Mouse (Mus musculus): Measurements from ENCODE around the gene Noc2l. TPM values are rescaled to one million over a fixed set of nuclear protein-coding genes. Genes with fewer than 3 reads are reported as not detected.

The Noc2l gene
- polyA plus RNA-seq (2015; fragmentation: Nextera tagmentation; extraction: Ambion mirVana), result 72.0 and 75.3 TPM in 2 replicates

- WGBS, result under 1% methylated on average over 90 of the region's 90 CpGs
- peak within 1 kb of the TSS; percentile 95 for H3K4me2 ChIP-seq
- H3K4me1 ChIP-seq, result peaks cover 16% of the 10 kb centered on the region
- H3K36me3 ChIP-seq, result peaks cover 33% of the 10 kb centered on the region
- peak within 1 kb of the TSS; percentile 44 for H3K9ac ChIP-seq
- H3K4me3 ChIP-seq (replicated peaks), result peak within 1 kb of the TSS; percentile 79
- no peaks in the 10 kb centered on the region for H3K27me3 ChIP-seq (replicated peaks)
- H3K27ac ChIP-seq, result peak within 1 kb of the TSS; percentile 93
- ATAC-seq (ENCODE audit: insufficient read depth, low FRiP score, low read depth), result peak; percentile 92
- H3K9me3 ChIP-seq, result no peaks in the 10 kb centered on the region
Observed at GRCm38 (mm10) chr4:156235808-156236533, at the start of gene Noc2l. Gene Noc2l (plus strand): TSS chr4:156236010.

GRCm38 (mm10) chr4:156188162-156188810 lies 47.5 kb upstream of the Noc2l start:
- Histone ChIP-seq H3K4me1 (peaks cover 37% of the 10 kb centered on the region), H3K4me3 (replicated peaks) (no peak overlapping the region), H3K9ac (no peak overlapping the region), H3K36me3 (peaks cover 14% of the 10 kb centered on the region), H3K27ac (no peak overlapping the region), H3K27me3 (replicated peaks) (no peaks in the 10 kb centered on the region), H3K4me2 (no peak overlapping the region), H3K9me3 (no peaks in the 10 kb centered on the region)
- no peak for ATAC-seq (ENCODE audit: insufficient read depth, low FRiP score, low read depth)
- 68% methylated on average over 5 of the region's 5 CpGs for WGBS

- peaks cover 14% of the 10 kb centered on the region for H3K36me3 ChIP-seq
- H3K9ac ChIP-seq, result no peak overlapping the region
- H3K4me1 ChIP-seq, result peaks cover 43% of the 10 kb centered on the region
- WGBS, result 49% methylated on average over 6 of the region's 6 CpGs
- H3K9me3 ChIP-seq, result no peaks in the 10 kb centered on the region
- peak; percentile 72 for ATAC-seq (ENCODE audit: insufficient read depth, low FRiP score, low read depth)
- H3K4me3 ChIP-seq (replicated peaks), result no peak overlapping the region
- H3K4me2 ChIP-seq, result 0 out of 2 replicates have a peak overlapping the region, but pooled peaks have one; percentile 9
- peak overlapping the region; percentile 32; the same call in 1 of the 2 replicates for H3K27ac ChIP-seq
- H3K27me3 ChIP-seq (replicated peaks), result no peaks in the 10 kb centered on the region
Observed at GRCm38 (mm10) chr4:156188811-156189323, 46.9 kb upstream of the Noc2l start.

- H3K4me3 ChIP-seq (replicated peaks), result no peak overlapping the region
- peak; percentile 61 for ATAC-seq (ENCODE audit: insufficient read depth, low FRiP score, low read depth)
- H3K36me3 ChIP-seq, result no peaks in the 10 kb centered on the region
- WGBS, result 42% methylated on average over 8 of the region's 8 CpGs
- no peaks in the 10 kb centered on the region for H3K27me3 ChIP-seq (replicated peaks)
- no peak overlapping the region for H3K9ac ChIP-seq
- peak overlapping the region; percentile 76 for H3K27ac ChIP-seq
- peak overlapping the region; percentile 29; the same call in 1 of the 2 replicates for H3K4me2 ChIP-seq
- peaks cover 55% of the 10 kb centered on the region for H3K4me1 ChIP-seq
- H3K9me3 ChIP-seq, result no peaks in the 10 kb centered on the region
Observed at GRCm38 (mm10) chr4:156192421-156193199, 43.2 kb upstream of the Noc2l start.

- Histone ChIP-seq H3K4me3 (replicated peaks) (no peak overlapping the region), H3K27me3 (replicated peaks) (no peaks in the 10 kb centered on the region), H3K27ac (peak overlapping the region; percentile 76), H3K4me2 (0 out of 2 replicates have a peak overlapping the region, but pooled peaks have one; percentile 29), H3K9me3 (no peaks in the 10 kb centered on the region), H3K9ac (no peak overlapping the region), H3K4me1 (peaks cover 55% of the 10 kb centered on the region), H3K36me3 (no peaks in the 10 kb centered on the region)
- no peak for ATAC-seq (ENCODE audit: insufficient read depth, low FRiP score, low read depth)
- WGBS, result 16% methylated on average over 2 of the region's 2 CpGs
Observed at GRCm38 (mm10) chr4:156193200-156193590, 42.6 kb upstream of the Noc2l start.

- H3K4me3 ChIP-seq (replicated peaks), result no peak overlapping the region
- 0 out of 2 replicates have a peak overlapping the region, but pooled peaks have one; percentile 26 for H3K27ac ChIP-seq
- 69% methylated on average over 5 of the region's 5 CpGs for WGBS
Observed at GRCm38 (mm10) chr4:156193906-156194305, 41.9 kb upstream of the Noc2l start.

GRCm38 (mm10) chr4:156194346-156194745 lies 41.5 kb upstream of the Noc2l start:
- Histone ChIP-seq H3K4me3 (replicated peaks) (no peak overlapping the region), H3K27me3 (replicated peaks) (no peaks in the 10 kb centered on the region), H3K36me3 (no peaks in the 10 kb centered on the region), H3K4me2 (no peak overlapping the region), H3K27ac (no peak overlapping the region), H3K9ac (no peak overlapping the region), H3K4me1 (peaks cover 46% of the 10 kb centered on the region), H3K9me3 (no peaks in the 10 kb centered on the region)
- WGBS, result 55% methylated on average over 6 of the region's 6 CpGs
- no peak for ATAC-seq (ENCODE audit: insufficient read depth, low FRiP score, low read depth)

More at GRCm38 (mm10) chr4:156193906-156194305, 41.9 kb upstream of the Noc2l start:
- no peak for ATAC-seq (ENCODE audit: insufficient read depth, low FRiP score, low read depth)
- Histone ChIP-seq H3K9ac (no peak overlapping the region), H3K4me2 (no peak overlapping the region), H3K4me1 (peaks cover 50% of the 10 kb centered on the region), H3K9me3 (no peaks in the 10 kb centered on the region), H3K27me3 (replicated peaks) (no peaks in the 10 kb centered on the region), H3K36me3 (no peaks in the 10 kb centered on the region)

GRCm38 (mm10) chr4:156195927-156196870 lies 39.6 kb upstream of the Noc2l start:
- H3K27ac ChIP-seq, result peak overlapping the region; percentile 83
- no peak for ATAC-seq (ENCODE audit: insufficient read depth, low FRiP score, low read depth)
- 4% methylated on average over 35 of the region's 35 CpGs for WGBS
- H3K9me3 ChIP-seq, result no peaks in the 10 kb centered on the region
- peak overlapping the region; percentile 93 for H3K4me3 ChIP-seq (replicated peaks)
- H3K36me3 ChIP-seq, result no peaks in the 10 kb centered on the region
- H3K9ac ChIP-seq, result peak overlapping the region; percentile 80
- H3K27me3 ChIP-seq (replicated peaks), result no peaks in the 10 kb centered on the region
- H3K4me2 ChIP-seq, result peak overlapping the region; percentile 92
- H3K4me1 ChIP-seq, result peaks cover 37% of the 10 kb centered on the region

- H3K9me3 ChIP-seq, result no peaks in the 10 kb centered on the region
- WGBS, result under 1% methylated on average over 29 of the region's 88 CpGs
- H3K36me3 ChIP-seq, result no peaks in the 10 kb centered on the region
- H3K9ac ChIP-seq, result peak within 1 kb of the TSS; percentile 80
- H3K4me1 ChIP-seq, result peaks cover 34% of the 10 kb centered on the region
- H3K27me3 ChIP-seq (replicated peaks), result no peaks in the 10 kb centered on the region; the same call in 1 of the 2 replicates
- H3K27ac ChIP-seq, result peak within 1 kb of the TSS; percentile 96
- peak within 1 kb of the TSS; percentile 93 for H3K4me3 ChIP-seq (replicated peaks)
- H3K4me2 ChIP-seq, result peak within 1 kb of the TSS; percentile 92
- ATAC-seq (ENCODE audit: insufficient read depth, low FRiP score, low read depth), result peak; percentile 78
Observed at GRCm38 (mm10) chr4:156197131-156197828, 38.5 kb upstream of the Noc2l start, which contains the start of gene Agrn. Gene Agrn (minus strand): TSS chr4:156197488.

GRCm38 (mm10) chr4:156197829-156198205 lies 38.0 kb upstream of the Noc2l start:
- peak overlapping the region; percentile 22; the same call in 1 of the 2 replicates for H3K9ac ChIP-seq
- under 1% methylated on average over 25 of the region's 26 CpGs for WGBS
- H3K4me2 ChIP-seq, result peak overlapping the region; percentile 76
- peak; percentile 89 for ATAC-seq (ENCODE audit: insufficient read depth, low FRiP score, low read depth)
- no peaks in the 10 kb centered on the region for H3K9me3 ChIP-seq
- peak overlapping the region; percentile 93 for H3K4me3 ChIP-seq (replicated peaks)
- peaks cover 35% of the 10 kb centered on the region for H3K4me1 ChIP-seq
- H3K27me3 ChIP-seq (replicated peaks), result no peaks in the 10 kb centered on the region; the same call in 1 of the 2 replicates
- peak overlapping the region; percentile 96 for H3K27ac ChIP-seq
- H3K36me3 ChIP-seq, result no peaks in the 10 kb centered on the region

All from stomach, embryonic 15.5 days (tissue).